Comparison of ENCODE assay signal across 7 mouse cellular contexts in the genomic region with DNA sequence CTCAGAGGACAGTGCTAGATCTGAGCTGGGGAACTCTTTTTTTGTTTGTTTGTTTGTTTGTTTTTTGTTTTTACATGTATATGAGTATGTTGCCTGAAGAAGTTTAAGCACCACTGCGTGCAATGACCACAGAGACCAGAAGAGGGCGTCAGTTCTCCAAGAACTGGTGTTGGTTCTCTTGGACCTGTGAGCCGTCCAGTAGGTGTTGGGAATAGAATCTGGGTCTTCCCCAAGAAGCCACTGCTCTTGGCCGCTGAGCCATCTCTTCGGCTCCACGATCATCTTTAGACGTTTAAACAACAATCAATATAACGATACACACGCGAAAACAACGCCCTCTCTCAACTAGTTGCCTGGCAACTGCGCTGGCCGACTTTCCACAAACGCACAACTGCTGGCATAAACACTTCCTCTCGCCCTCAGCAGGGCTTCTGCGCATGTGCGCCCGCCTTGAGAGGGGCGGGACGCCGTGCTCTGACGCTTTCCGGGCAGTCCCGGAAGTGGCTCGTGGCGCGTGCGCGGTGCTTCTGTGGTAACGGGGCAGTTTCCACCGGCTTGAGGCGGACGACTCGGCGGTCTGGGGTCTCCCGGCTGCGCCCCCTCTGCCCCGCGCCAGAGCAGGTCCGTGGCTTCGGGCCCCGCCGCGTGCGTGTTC. TPM values are rescaled to one million over a fixed set of nuclear protein-coding genes. Genes with fewer than 3 reads are reported as not detected.
DNase-seq lines count a peak whose midpoint lies in the region; ATAC-seq lines count a peak whose summit lies in the region.

Rae1 (plus strand) TSS at position 488 of the 655 bp plus-strand sequence.

- peak within 1 kb of the TSS; percentile 98 for H3K4me3 ChIP-seq in embryonic facial prominence, embryonic 10.5 days
- H3K4me3 ChIP-seq in limb, embryonic 10.5 days: peak within 1 kb of the TSS; percentile 99
- H3K4me3 ChIP-seq in midbrain, embryonic 13.5 days (replicated peaks): peak within 1 kb of the TSS; percentile 98

- H3K36me3 ChIP-seq in embryonic facial prominence, embryonic 10.5 days (replicated peaks): peaks cover 36% of the 10 kb centered on the region
- peaks cover 37% of the 10 kb centered on the region for H3K36me3 ChIP-seq in limb, embryonic 10.5 days
- peaks cover 28% of the 10 kb centered on the region for H3K36me3 ChIP-seq in midbrain, embryonic 13.5 days

- peaks cover 23% of the 10 kb centered on the region for H3K4me1 ChIP-seq in embryonic facial prominence, embryonic 10.5 days
- H3K4me1 ChIP-seq in limb, embryonic 10.5 days: peaks cover 23% of the 10 kb centered on the region
- peaks cover 17% of the 10 kb centered on the region for H3K4me1 ChIP-seq in midbrain, embryonic 13.5 days (replicated peaks)

- H3K4me2 ChIP-seq in midbrain, embryonic 13.5 days (replicated peaks): peak within 1 kb of the TSS; percentile 97

- H3K27me3 ChIP-seq in embryonic facial prominence, embryonic 10.5 days (replicated peaks; ENCODE audit: low read depth, poor library complexity, severe bottlenecking): peaks cover 5% of the 10 kb centered on the region; the same call in 1 of the 2 replicates
- no peaks in the 10 kb centered on the region for H3K27me3 ChIP-seq in limb, embryonic 10.5 days (ENCODE audit: low read depth, poor library complexity, severe bottlenecking)
- 0 out of 2 replicates have a peak, but pooled peaks cover 6% of the 10 kb centered on the region for H3K27me3 ChIP-seq in midbrain, embryonic 13.5 days

- H3K27ac ChIP-seq in embryonic facial prominence, embryonic 10.5 days (replicated peaks): peak within 1 kb of the TSS; percentile 97
- peak within 1 kb of the TSS; percentile 99 for H3K27ac ChIP-seq in limb, embryonic 10.5 days
- peak within 1 kb of the TSS; percentile 87 for H3K27ac ChIP-seq in midbrain, embryonic 13.5 days

- peak within 1 kb of the TSS; percentile 95 for H3K9ac ChIP-seq in midbrain, embryonic 13.5 days (replicated peaks)

- no peaks in the 10 kb centered on the region for H3K9me3 ChIP-seq in embryonic facial prominence, embryonic 10.5 days
- H3K9me3 ChIP-seq in limb, embryonic 10.5 days (replicated peaks): no peaks in the 10 kb centered on the region
- no peaks in the 10 kb centered on the region for H3K9me3 ChIP-seq in midbrain, embryonic 13.5 days

- under 1% methylated on average over 45 of the region's 45 CpGs for WGBS in embryonic facial prominence, embryonic 10.5 days
- under 1% methylated on average over 45 of the region's 45 CpGs for WGBS in limb, embryonic 10.5 days
- under 1% methylated on average over 45 of the region's 45 CpGs for WGBS in midbrain, embryonic 13.5 days

- peak; percentile 99 for DNase-seq in adrenal gland, postnatal 10 days
- DNase-seq in embryonic facial prominence, embryonic 10.5 days (ENCODE audit: low spot score): peak; percentile 99
- peak; percentile 97 for DNase-seq in kidney, adult 11 months
- peak; percentile 100 for DNase-seq in limb, embryonic 10.5 days (ENCODE audit: low spot score)
- DNase-seq in spleen, adult 12 weeks (ENCODE audit: low spot score): peak; percentile 100

- ATAC-seq in granulocyte monocyte progenitor cell, adult 5-6 weeks (replicated peaks; ENCODE audit: poor library complexity, severe bottlenecking): peak; percentile 78
- peak; percentile 95 for ATAC-seq in midbrain, embryonic 13.5 days

RNA-seq across cellular contexts. Expression of gene Rae1, which starts in this region (rescaled TPM):
- total RNA-seq in adrenal gland, postnatal 10 days (2021): 10 to 100 TPM; 51.6 to 54.8 TPM
- 176 and 179 TPM in 2 replicates for polyA plus RNA-seq in embryonic facial prominence, embryonic 10.5 days (2016; fragmentation: Nextera tagmentation; extraction: Ambion mirVana)
- total RNA-seq in granulocyte monocyte progenitor cell, adult 5-6 weeks (2014; fragmentation: Nextera tagmentation): 95.2 and 147 TPM in 2 replicates
- 71.2 and 75.6 TPM in 2 replicates for total RNA-seq in granulocyte monocyte progenitor cell, adult 5-6 weeks (2017)
- polyA plus RNA-seq in limb, embryonic 10.5 days (2016; fragmentation: Nextera tagmentation; extraction: Ambion mirVana): 179 and 196 TPM in 2 replicates
- polyA plus RNA-seq in midbrain, embryonic 13.5 days (2015; fragmentation: Nextera tagmentation; extraction: Ambion mirVana): 121 TPM in 2 replicates

Comparison
In these comparisons a context has a peak if more than half of its experiments do, and no peak if none do; other contexts are left out.
1. Peak in every context shown above with its lines: DNase-seq, ATAC-seq, H3K4me3 ChIP-seq and H3K27ac ChIP-seq.